Mouse (Mus musculus): ENCODE measurements around the gene Clk2. TPM values are rescaled to one million over a fixed set of nuclear protein-coding genes. Genes with fewer than 3 reads are reported as not detected.
A peak's percentile ranks its signal among the peaks of the same experiment; 100 is the strongest.

Clk2 gene
- polyA plus RNA-seq, 1 experiment from 2014 or later = 34.2 TPM

GRCm38 (mm10) chr3:89183058-89183958 lies 18.7 kb downstream of the Clk2 start, which contains the start of gene Fam189b:
TSS of gene Fam189b (plus strand) at chr3:89183143.
- Histone ChIP-seq H3K4me1 (peaks cover 73% of the 10 kb centered on the region), H3K27me3 (ENCODE audit: poor library complexity, severe bottlenecking) (peaks cover 18% of the 10 kb centered on the region), H3K36me3 (replicated peaks) (peaks cover 48% of the 10 kb centered on the region), H3K27ac (peak within 1 kb of the TSS; percentile 93), H3K4me3 (peak within 1 kb of the TSS; percentile 77), H3K9me3 (no peaks in the 10 kb centered on the region)
- peak; percentile 86 for DNase-seq (ENCODE audit: extremely low spot score, low spot score)
- 6% methylated on average over 39 of the region's 39 CpGs for WGBS

- Histone ChIP-seq H3K4me3 (peak overlapping the region; percentile 77), H3K27me3 (ENCODE audit: poor library complexity, severe bottlenecking) (peaks cover 24% of the 10 kb centered on the region), H3K4me1 (peaks cover 73% of the 10 kb centered on the region), H3K36me3 (replicated peaks) (peaks cover 51% of the 10 kb centered on the region), H3K27ac (peak overlapping the region; percentile 93), H3K9me3 (no peaks in the 10 kb centered on the region)
- WGBS = 79% methylated on average over 6 of the region's 6 CpGs
- no peak for DNase-seq (ENCODE audit: extremely low spot score, low spot score)
These were observed 19.3 kb downstream of the Clk2 start for GRCm38 (mm10) chr3:89183959-89184315.

- peaks cover 65% of the 10 kb centered on the region for H3K4me1 ChIP-seq
- H3K36me3 ChIP-seq (replicated peaks) = peaks cover 19% of the 10 kb centered on the region
- peaks cover 24% of the 10 kb centered on the region for H3K27me3 ChIP-seq (ENCODE audit: poor library complexity, severe bottlenecking)
- H3K4me3 ChIP-seq = peak overlapping the region; percentile 30; the same call in 1 of the 2 replicates
- DNase-seq (ENCODE audit: extremely low spot score, low spot score) = no peak
- WGBS = 28% methylated on average over 23 of the region's 23 CpGs
- H3K9me3 ChIP-seq = no peaks in the 10 kb centered on the region
- peak overlapping the region; percentile 65 for H3K27ac ChIP-seq
These were observed 22.6 kb downstream of the Clk2 start for GRCm38 (mm10) chr3:89187197-89187596.

- H3K27ac ChIP-seq = peak overlapping the region; percentile 65
- H3K27me3 ChIP-seq (ENCODE audit: poor library complexity, severe bottlenecking) = peaks cover 24% of the 10 kb centered on the region
- peaks cover 13% of the 10 kb centered on the region for H3K36me3 ChIP-seq (replicated peaks)
- WGBS = 61% methylated on average over 18 of the region's 18 CpGs
- no peaks in the 10 kb centered on the region for H3K9me3 ChIP-seq
- DNase-seq (ENCODE audit: extremely low spot score, low spot score) = peak; percentile 14
- peaks cover 58% of the 10 kb centered on the region for H3K4me1 ChIP-seq
- peak overlapping the region; percentile 30; the same call in 1 of the 2 replicates for H3K4me3 ChIP-seq
These were observed 23.3 kb downstream of the Clk2 start for GRCm38 (mm10) chr3:89187690-89188477.

- Histone ChIP-seq H3K36me3 (replicated peaks) (peaks cover 13% of the 10 kb centered on the region), H3K27me3 (ENCODE audit: poor library complexity, severe bottlenecking) (peaks cover 24% of the 10 kb centered on the region), H3K4me1 (peaks cover 52% of the 10 kb centered on the region), H3K27ac (peak overlapping the region; percentile 65; the same call in 1 of the 2 replicates), H3K9me3 (no peaks in the 10 kb centered on the region), H3K4me3 (peak overlapping the region; percentile 0; the same call in 1 of the 2 replicates)
- WGBS = 60% methylated on average over 12 of the region's 12 CpGs
- no peak for DNase-seq (ENCODE audit: extremely low spot score, low spot score)
These were observed 23.9 kb downstream of the Clk2 start for GRCm38 (mm10) chr3:89188478-89188875.

GRCm38 (mm10) chr3:89190436-89190835 lies 25.8 kb downstream of the Clk2 start:
- Histone ChIP-seq H3K36me3 (replicated peaks) (peaks cover 13% of the 10 kb centered on the region), H3K27ac (no peak overlapping the region), H3K27me3 (ENCODE audit: poor library complexity, severe bottlenecking) (peaks cover 24% of the 10 kb centered on the region), H3K4me3 (no peak overlapping the region), H3K4me1 (peaks cover 35% of the 10 kb centered on the region), H3K9me3 (no peaks in the 10 kb centered on the region)
- no peak for DNase-seq (ENCODE audit: extremely low spot score, low spot score)
- WGBS = 89% methylated on average over 8 of the region's 8 CpGs

GRCm38 (mm10) chr3:89193351-89193750 lies 28.8 kb downstream of the Clk2 start:
- WGBS = 74% methylated on average over 1 of the region's 1 CpGs
- H3K27me3 ChIP-seq (ENCODE audit: poor library complexity, severe bottlenecking) = peaks cover 6% of the 10 kb centered on the region
- peaks cover 24% of the 10 kb centered on the region for H3K4me1 ChIP-seq

GRCm38 (mm10) chr3:89193853-89194252 lies 29.3 kb downstream of the Clk2 start:
- WGBS = 91% methylated on average over 2 of the region's 2 CpGs
- Histone ChIP-seq H3K4me1 (peaks cover 19% of the 10 kb centered on the region), H3K27ac (no peak overlapping the region), H3K27me3 (ENCODE audit: poor library complexity, severe bottlenecking) (peaks cover 1% of the 10 kb centered on the region), H3K4me3 (no peak overlapping the region), H3K9me3 (no peaks in the 10 kb centered on the region), H3K36me3 (replicated peaks) (peaks cover 1% of the 10 kb centered on the region; the same call in 1 of the 2 replicates)
- peak; percentile 16 for DNase-seq (ENCODE audit: extremely low spot score, low spot score)

More at GRCm38 (mm10) chr3:89193351-89193750, 28.8 kb downstream of the Clk2 start:
- Histone ChIP-seq H3K36me3 (replicated peaks) (peaks cover 6% of the 10 kb centered on the region), H3K9me3 (no peaks in the 10 kb centered on the region), H3K27ac (no peak overlapping the region), H3K4me3 (no peak overlapping the region)
- DNase-seq (ENCODE audit: extremely low spot score, low spot score) = no peak

- peak; percentile 95 for DNase-seq (ENCODE audit: extremely low spot score, low spot score)
- H3K4me3 ChIP-seq = peak overlapping the region; percentile 49
- H3K27me3 ChIP-seq (ENCODE audit: poor library complexity, severe bottlenecking) = no peaks in the 10 kb centered on the region
- H3K9me3 ChIP-seq = no peaks in the 10 kb centered on the region
- H3K27ac ChIP-seq = peak overlapping the region; percentile 89
- 9% methylated on average over 33 of the region's 33 CpGs for WGBS
- H3K4me1 ChIP-seq = peaks cover 19% of the 10 kb centered on the region
- no peaks in the 10 kb centered on the region for H3K36me3 ChIP-seq (replicated peaks)
These were observed 31.6 kb downstream of the Clk2 start for GRCm38 (mm10) chr3:89195979-89196877.

- H3K4me3 ChIP-seq = no peak overlapping the region
- H3K9me3 ChIP-seq = no peaks in the 10 kb centered on the region
- no peak for DNase-seq (ENCODE audit: extremely low spot score, low spot score)
- no peak overlapping the region for H3K27ac ChIP-seq
- H3K27me3 ChIP-seq (ENCODE audit: poor library complexity, severe bottlenecking) = no peaks in the 10 kb centered on the region
- H3K36me3 ChIP-seq (replicated peaks) = peaks cover 9% of the 10 kb centered on the region; the same call in 1 of the 2 replicates
- WGBS = 78% methylated on average over 3 of the region's 3 CpGs
- H3K4me1 ChIP-seq = peaks cover 25% of the 10 kb centered on the region
These were observed 35.2 kb downstream of the Clk2 start for GRCm38 (mm10) chr3:89199839-89200238.

GRCm38 (mm10) chr3:89202253-89203141 lies 37.9 kb downstream of the Clk2 start, which contains the start of gene Gba:
TSS of gene Gba (plus strand) at chr3:89202928.
- H3K27me3 ChIP-seq (ENCODE audit: poor library complexity, severe bottlenecking) = no peaks in the 10 kb centered on the region
- no peaks in the 10 kb centered on the region for H3K9me3 ChIP-seq
- peaks cover 33% of the 10 kb centered on the region for H3K36me3 ChIP-seq (replicated peaks)
- WGBS = 29% methylated on average over 13 of the region's 13 CpGs
- H3K27ac ChIP-seq = peak within 1 kb of the TSS; percentile 72
- peak; percentile 86 for DNase-seq (ENCODE audit: extremely low spot score, low spot score)
- peaks cover 7% of the 10 kb centered on the region for H3K4me1 ChIP-seq
- peak within 1 kb of the TSS; percentile 63 for H3K4me3 ChIP-seq

Measured in forebrain, embryonic 10.5 days (tissue).